Mouse (Mus musculus) heart, adult 18-20 months (tissue): Measurements from ENCODE around the gene Faf2. TPM values are rescaled to one million over a fixed set of nuclear protein-coding genes. Genes with fewer than 3 reads are reported as not detected.

Experiments
- DNase-seq, 2 experiments: peaks; one replicate each; pipeline ENCODE4 v3.0.0; 2021 to 2022; ENCODE audit warnings: mixed read lengths in 1 of 2
- long read RNA-seq, 2 experiments: library from polyadenylated mRNA; stranded (forward); transcript quantifications; one replicate each; pipeline ENCODE4 v2.0.0; 2021
- total RNA-seq, 2 experiments: library from RNA; stranded (reverse); gene quantifications; 2 replicates each; pipeline ENCODE4 v1.2.3; 2021

The Faf2 gene
- total RNA-seq: 10 to 100 TPM; 23.1 to 26.4 TPM
- long read RNA-seq, experiment 1, full-length matches to known transcripts: 12 of 15 reads
- long read RNA-seq, experiment 1, partial matches to known transcripts: 0 of 15 reads
- long read RNA-seq, experiment 1, other reads (novel, unspliced or antisense): 3 of 15 reads
- long read RNA-seq, experiment 2, full-length matches to known transcripts: 10 of 13 reads
- long read RNA-seq, experiment 2, partial matches to known transcripts: 0 of 13 reads
- long read RNA-seq, experiment 2, other reads (novel, unspliced or antisense): 3 of 13 reads

DNA sequence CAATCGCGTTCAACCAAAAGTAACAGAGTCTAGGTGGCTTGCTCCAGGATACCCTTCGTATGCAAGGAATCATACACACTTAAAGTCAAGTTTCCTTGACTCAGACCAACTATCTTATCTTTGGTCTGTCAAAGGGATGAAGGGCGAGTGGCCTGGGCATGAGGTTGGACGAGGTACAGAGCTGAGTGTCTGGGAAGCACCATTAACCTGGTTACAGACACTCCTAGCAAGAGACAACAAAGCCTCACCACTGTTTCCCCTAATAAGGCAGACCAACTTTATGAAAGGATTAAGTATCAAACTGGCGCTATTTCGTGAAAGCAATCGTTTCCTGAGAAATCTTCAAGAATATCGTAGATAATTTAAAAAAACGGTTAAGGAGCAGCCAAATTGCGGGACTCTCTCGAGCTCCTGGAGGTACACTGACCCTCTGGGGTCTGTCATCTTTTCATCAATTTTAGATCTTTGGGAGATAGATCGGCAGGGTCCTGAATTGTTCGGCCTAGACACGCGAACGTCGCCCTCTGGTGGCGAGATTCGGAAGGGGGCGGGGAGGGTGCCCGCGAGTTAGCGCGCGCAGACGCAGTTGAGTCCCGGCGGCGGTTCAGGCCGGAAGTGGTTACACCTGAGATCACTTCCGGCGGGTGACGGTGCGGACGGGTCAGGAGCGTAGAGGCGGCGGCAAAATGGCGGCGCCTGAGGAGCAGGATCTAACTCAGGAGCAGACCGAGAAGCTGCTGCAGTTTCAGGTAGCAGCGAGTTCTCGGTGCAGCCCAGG is at the start of gene Faf2:
TSS of gene Faf2 (plus strand) at position 630 of the 778 bp plus-strand sequence.
- DNase-seq: peak; percentile 96 to 100

DNA sequence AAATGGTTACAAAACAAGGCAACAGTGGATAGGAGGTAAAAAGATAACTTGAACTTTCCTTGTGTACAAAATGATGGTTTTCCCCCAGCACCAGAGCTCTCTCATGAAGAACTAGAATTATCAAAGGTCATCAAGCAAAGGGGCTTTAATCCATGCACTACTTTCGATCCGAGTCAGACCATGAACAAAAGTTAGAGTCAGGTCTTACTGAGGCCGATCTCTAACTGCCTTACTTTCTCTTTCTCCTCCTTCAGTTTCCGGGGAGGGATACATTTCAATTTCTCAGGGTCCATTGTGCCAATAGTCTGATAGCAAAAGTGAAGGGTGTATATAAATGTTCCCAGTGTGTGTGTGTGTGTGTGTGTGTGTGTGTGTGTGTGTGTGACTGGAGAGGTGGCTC is 49.0 kb upstream of the Faf2 start:
- no peak for DNase-seq

GRCm38 (mm10) chr13:54574854-54575481 is 46.6 kb upstream of the Faf2 start, which contains the start of gene Arl10:
Arl10 (plus strand) TSS chr13:54575015.
- peak; percentile 85 to 87 for DNase-seq

DNA sequence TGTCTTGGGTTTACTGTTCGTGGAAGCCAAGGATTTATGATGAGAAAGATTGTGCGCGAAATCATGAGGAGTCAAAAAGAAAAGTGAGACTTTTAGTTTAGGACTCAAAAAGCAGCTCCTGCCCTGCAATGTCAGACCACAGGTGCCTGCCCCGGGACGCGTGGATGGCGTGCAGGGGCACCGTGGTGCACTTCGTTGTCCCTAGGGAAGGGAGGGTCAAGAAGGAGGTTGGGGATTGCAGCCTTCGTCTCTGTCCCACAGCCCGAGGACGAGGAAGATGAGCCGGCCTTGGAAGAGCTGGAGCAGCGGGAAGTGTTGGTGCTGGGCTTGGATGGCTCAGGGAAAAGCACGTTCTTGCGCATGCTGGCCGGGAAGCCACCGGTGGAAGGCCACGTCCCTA is 46.1 kb upstream of the Faf2 start:
- DNase-seq: no peak

DNA sequence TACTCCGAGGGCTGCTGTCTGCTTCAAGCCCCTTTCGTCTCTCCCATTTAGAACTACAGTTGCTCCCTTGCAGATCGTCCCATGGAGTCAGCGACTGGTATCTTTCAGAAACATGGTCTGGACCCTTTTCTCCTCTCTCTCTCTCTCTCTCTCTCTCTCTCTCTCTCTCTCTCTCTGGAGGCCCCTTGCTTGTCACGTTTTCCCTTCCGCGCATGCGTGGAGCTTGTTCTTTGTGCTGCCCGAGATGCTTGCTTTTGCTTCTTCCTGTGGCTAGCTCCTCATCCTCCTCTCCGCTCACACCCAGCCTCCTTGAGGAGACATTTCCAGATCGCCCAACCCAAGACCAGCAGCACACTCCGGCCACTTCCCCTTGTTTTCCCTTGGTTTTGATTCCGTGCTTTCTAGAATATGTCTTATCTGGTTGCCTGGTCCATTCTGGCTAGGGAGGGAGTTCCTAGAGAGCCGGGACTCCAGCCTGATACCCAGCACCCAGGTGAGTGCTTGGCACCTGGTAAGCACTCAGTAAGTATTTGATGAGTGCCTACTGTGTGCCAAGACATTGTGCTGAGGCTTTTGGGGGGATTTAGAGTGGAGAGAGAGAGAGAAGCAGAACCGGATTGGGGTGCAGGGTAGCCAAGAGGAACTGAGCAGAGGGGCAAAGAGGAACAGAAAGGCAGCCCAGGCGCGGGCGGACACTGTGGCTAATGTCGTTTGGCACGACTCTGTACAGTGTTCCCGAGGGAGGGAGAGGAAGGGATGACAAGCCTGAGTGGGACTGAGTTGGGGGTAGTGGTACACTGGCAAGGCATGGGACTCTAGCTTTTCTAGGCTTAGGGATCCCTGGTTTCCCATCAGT is 43.7 kb upstream of the Faf2 start:
- DNase-seq: peak in 1 of 2 experiments; percentile 63

GRCm38 (mm10) chr13:54581385-54581784 is 40.2 kb upstream of the Faf2 start:
- no peak for DNase-seq

DNA sequence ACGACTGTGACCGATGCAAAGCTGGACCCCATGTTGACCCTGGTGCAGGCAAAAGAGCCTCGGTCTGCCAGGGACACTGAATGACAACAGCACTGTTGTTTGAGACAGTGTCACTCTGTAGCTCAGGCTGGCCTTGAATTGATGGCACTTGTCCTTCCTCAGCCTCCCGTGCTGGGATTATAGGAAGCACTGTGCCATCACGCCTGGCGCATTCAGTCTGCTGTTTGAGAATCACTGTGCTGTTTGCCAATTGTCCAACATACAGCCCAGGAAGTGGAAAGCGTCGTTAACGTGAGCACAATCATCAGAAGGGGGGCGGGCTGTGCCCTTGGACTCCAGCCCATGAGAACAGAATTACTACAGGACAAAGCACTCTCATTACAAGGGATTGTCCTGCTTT is 39.5 kb upstream of the Faf2 start:
- DNase-seq: no peak

GRCm38 (mm10) chr13:54582860-54583259 is 38.7 kb upstream of the Faf2 start:
- DNase-seq: no peak

GRCm38 (mm10) chr13:54585831-54586230 is 35.8 kb upstream of the Faf2 start:
- no peak for DNase-seq

- no peak for DNase-seq
Observed at GRCm38 (mm10) chr13:54589414-54589995, 32.1 kb upstream of the Faf2 start.

GRCm38 (mm10) chr13:54589996-54590951 is 31.3 kb upstream of the Faf2 start, which contains the start of the genes Nop16 and Higd2a:
Nop16 (minus strand) TSS chr13:54590090.
Higd2a (plus strand) TSS chr13:54590207.
- peak; percentile 98 to 99 for DNase-seq

GRCm38 (mm10) chr13:54591776-54592356 is 29.7 kb upstream of the Faf2 start:
- DNase-seq: no peak

GRCm38 (mm10) chr13:54593617-54594016 is 28.0 kb upstream of the Faf2 start:
- DNase-seq: no peak

- DNase-seq: peak; percentile 41 to 57
Observed at GRCm38 (mm10) chr13:54596107-54596690, 25.4 kb upstream of the Faf2 start.

GRCm38 (mm10) chr13:54596870-54597269 is 24.7 kb upstream of the Faf2 start:
- DNase-seq: no peak

GRCm38 (mm10) chr13:54598622-54599143 is 22.9 kb upstream of the Faf2 start:
- no peak for DNase-seq

- no peak for DNase-seq
Observed at GRCm38 (mm10) chr13:54602639-54603111, 18.9 kb upstream of the Faf2 start.

DNA sequence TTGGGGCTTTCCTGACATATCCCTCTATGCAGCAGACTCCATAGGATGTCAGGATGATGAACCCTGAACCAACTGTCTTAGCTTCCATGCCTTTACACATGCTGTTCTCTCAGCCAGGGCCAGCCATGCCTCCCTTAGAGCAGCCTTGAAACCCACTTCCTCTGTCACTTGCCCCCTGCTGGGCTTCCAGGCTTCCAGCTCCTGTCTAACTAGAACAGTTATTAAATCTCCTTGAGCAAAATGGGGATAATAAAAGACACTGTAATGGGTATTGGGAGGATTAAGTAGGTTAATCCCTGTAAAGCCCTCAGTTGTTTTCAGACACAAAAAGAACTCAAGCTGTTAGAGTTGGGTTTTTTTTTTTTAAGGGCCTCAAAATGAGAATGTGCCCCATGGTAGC is 18.1 kb upstream of the Faf2 start:
- DNase-seq: no peak

DNA sequence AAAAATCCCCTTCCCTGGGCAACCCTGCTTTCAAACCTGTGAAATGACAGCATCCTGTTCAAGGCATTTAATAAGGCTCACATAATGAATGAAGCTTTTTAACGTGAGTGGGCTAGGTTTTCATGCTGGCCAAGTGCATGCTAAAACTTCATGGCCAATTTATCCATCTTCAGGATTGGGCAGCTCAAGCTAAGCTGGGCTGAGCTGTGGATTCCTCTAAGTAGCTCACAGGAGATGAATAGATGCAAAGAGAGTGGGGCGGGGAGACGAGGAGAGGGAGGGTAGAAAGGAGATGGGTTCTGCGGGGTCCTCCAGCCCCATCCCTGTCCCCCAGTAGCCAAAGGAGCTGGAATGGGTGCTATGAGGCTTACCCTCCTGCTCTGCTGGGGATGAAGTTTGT is 17.4 kb upstream of the Faf2 start:
- no peak for DNase-seq
